Mouse (Mus musculus) MEL (cell line): ENCODE results near the gene Gon7.

Experiments used
- CTCF ChIP-seq, 3 experiments: IDR thresholded peaks in 2 of 3; conservative IDR thresholded peaks in 1 of 3; 2 replicates each; pipeline ENCODE4 v1.5.1; 2011 to 2012; ENCODE audit warnings: low read length in 3 of 3, low read depth in 2 of 3, mild to moderate bottlenecking in 2 of 3, improper control_type of control experiment in 1 of 3, inconsistent platforms in 1 of 3, mixed read lengths in 1 of 3, moderate library complexity in 1 of 3; ENCODE audit not compliant: control insufficient read depth in 1 of 3, insufficient read depth in 1 of 3, poor library complexity in 1 of 3, severe bottlenecking in 1 of 3
- E2F4 ChIP-seq: IDR thresholded peaks from 2 replicates; pipeline ENCODE4 v1.6.1; 2011; ENCODE audit warnings: low read depth, low read length, improper control_type of control experiment, borderline replicate concordance
- EP300 ChIP-seq, 2 experiments: IDR thresholded peaks; 2 replicates each; pipeline ENCODE4 v1.6.1; 2011; ENCODE audit warnings: improper control_type of control experiment in 2 of 2, low read length in 2 of 2, low read depth in 1 of 2, mild to moderate bottlenecking in 1 of 2
- HCFC1 ChIP-seq: IDR thresholded peaks from 2 replicates; pipeline ENCODE4 v1.6.1; 2012; ENCODE audit warnings: low read depth, mild to moderate bottlenecking, inconsistent platforms, low read length, improper control_type of control experiment, moderate library complexity
- KAT2A ChIP-seq: conservative IDR thresholded peaks from 2 replicates; pipeline ENCODE4 v1.6.1; 2012; ENCODE audit warnings: low read depth, low read length, improper control_type of control experiment, inconsistent platforms
- NELFE ChIP-seq: IDR thresholded peaks from 2 replicates; pipeline ENCODE4 v1.6.1; 2011; ENCODE audit warnings: low read depth, low read length, improper control_type of control experiment
- RAD21 ChIP-seq: IDR thresholded peaks from 2 replicates; pipeline ENCODE4 v1.6.1; 2011; ENCODE audit warnings: mild to moderate bottlenecking, low read depth, low read length, improper control_type of control experiment
- SIN3A ChIP-seq: IDR thresholded peaks from 2 replicates; pipeline ENCODE4 v1.6.1; 2012; ENCODE audit warnings: low read length, improper control_type of control experiment, inconsistent platforms
- TCF12 ChIP-seq: IDR thresholded peaks from 2 replicates; pipeline ENCODE4 v1.6.1; 2014; ENCODE audit warnings: low read depth, mild to moderate bottlenecking, inconsistent platforms, low read length, improper control_type of control experiment, moderate library complexity
- USF1 ChIP-seq: IDR thresholded peaks from 2 replicates; pipeline ENCODE4 v1.6.1; 2014; ENCODE audit warnings: low read depth, mild to moderate bottlenecking, inconsistent platforms, low read length, improper control_type of control experiment, moderate library complexity
- ZMIZ1 ChIP-seq: IDR thresholded peaks from 2 replicates; pipeline ENCODE4 v1.6.1; 2012; ENCODE audit warnings: low read depth, mild to moderate bottlenecking, inconsistent platforms, low read length, improper control_type of control experiment, moderate library complexity

DNA sequence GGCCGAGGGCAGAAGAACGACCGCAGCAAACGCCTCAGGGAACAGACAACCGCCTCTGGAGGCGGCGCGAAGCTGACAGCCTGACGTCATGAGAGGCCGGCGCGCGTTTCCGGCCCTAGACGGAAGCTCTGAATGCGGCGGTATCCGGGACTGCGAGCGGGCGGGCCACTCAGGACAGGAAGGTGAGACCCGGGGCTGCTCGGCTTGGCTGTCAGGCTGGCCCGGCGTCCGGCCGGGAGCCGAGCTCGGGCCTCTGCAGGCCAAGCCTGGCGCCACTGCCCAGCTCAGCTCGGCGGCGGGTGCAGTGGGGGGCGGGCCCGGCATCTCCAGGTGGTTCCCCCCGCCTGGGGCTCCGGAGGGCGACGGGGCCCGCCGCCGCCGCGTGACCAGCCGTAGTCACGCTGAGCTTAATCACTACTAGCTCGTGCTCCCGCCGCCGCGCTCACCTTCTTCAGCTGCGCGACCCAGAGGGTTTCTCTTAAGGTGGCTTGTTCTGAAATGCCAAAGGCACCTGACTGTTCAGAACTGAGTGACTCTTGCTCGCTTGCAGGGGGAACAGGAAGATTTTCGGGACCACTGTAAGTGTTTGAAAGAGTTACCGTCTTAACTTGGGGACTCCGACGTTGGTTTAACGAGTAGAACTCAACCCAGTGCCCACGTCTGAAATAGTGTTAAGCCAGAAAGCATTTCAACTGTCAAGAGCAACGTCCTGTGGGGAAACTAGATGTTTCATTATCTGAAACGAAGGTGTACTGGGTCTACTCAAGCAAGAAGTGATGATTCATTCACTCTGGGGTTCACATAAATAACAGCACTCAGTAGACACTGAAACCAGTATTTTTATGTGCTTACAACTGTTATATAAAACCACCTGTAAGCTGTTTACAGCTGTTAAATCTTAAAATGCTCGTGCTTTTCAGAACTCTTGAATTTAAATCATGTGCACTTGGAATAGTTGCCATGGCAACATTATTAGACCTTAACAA, 13.7 kb downstream of the Gon7 start, which contains the start of the genes Moap1 and Tmem251:
- no peak for TF ChIP-seq CTCF (IDR thresholded peaks at IDR 0.05 in 2 of 3, conservative IDR thresholded peaks at IDR 0.05 in 1 of 3; ENCODE audit: control insufficient read depth in 1 of 3, insufficient read depth in 1 of 3, low read depth in 2 of 3, low read length in 3 of 3, poor library complexity in 1 of 3, severe bottlenecking in 1 of 3)
- TF ChIP-seq KAT2A, result no peak
- no peak for TF ChIP-seq RAD21
- TF ChIP-seq NELFE, result peak; percentile 88
- TF ChIP-seq USF1, result peak; percentile 46; the same call in 1 of the 2 replicates
- peak; percentile 76 for TF ChIP-seq ZMIZ1
- TF ChIP-seq EP300 (IDR thresholded peaks at IDR 0.05; ENCODE audit: low read depth in 1 of 2, low read length in 2 of 2), result no peak; a peak in 1 of 4 replicates
- TF ChIP-seq HCFC1, result peak; percentile 81
- TF ChIP-seq TCF12, result no peak
- no peak for TF ChIP-seq E2F4
- peak; percentile 67 for TF ChIP-seq SIN3A
